In genomic region chr2:125304746-125305145, GRCm38 (mm10) we compare ENCODE assay signal across 24 mouse cellular contexts. TPM values are rescaled to one million over a fixed set of nuclear protein-coding genes. Genes with fewer than 3 reads are reported as not detected.
DNase-seq lines count a peak whose midpoint lies in the region; ATAC-seq and TF ChIP-seq lines count a peak whose summit lies in the region.
"Had no signal": no experiment of that assay in that cellular context is flagged by ENCODE, and none has a peak within 500 bp of the region (broad histone marks: within the 10 kb centered on the region; RNA-seq: fewer than 3 reads in every experiment).

No protein-coding gene starts in this region.

- no peaks in the 10 kb centered on the region for H3K79me2 ChIP-seq in myocyte (ENCODE audit: control insufficient read depth, insufficient read depth)

- intact Hi-C loops in gastrocnemius, adult 2 months (cut with DNase I): no loop called here
- intact Hi-C loops in gastrocnemius, postnatal 36 days (cut with DNase I): no loop called here

- ATAC-seq in lung, embryonic 14.5 days (ENCODE audit: insufficient read depth): no peak
- no peak for ATAC-seq in CD4-positive, CD25-positive, alpha-beta regulatory T cell, adult 4 months
- ATAC-seq: activated CD4-positive, CD25-positive, alpha-beta regulatory T cell, adult 4 months; forebrain, embryonic 16.5 days; intestine, embryonic 16.5 days had no signal

- no peak overlapping the region for H3K4me3 ChIP-seq in gastrocnemius, adult 2 months
- H3K4me3 ChIP-seq in lung, embryonic 14.5 days (ENCODE audit: low read depth, low read length): no peak overlapping the region
- H3K4me3 ChIP-seq in myocyte: no peak overlapping the region
- H3K4me3 ChIP-seq: embryonic facial prominence, embryonic 13.5 days; forebrain, embryonic 10.5 days; heart, embryonic 15.5 days; hindbrain, embryonic 15.5 days had no signal

- H3ac ChIP-seq in myocyte (ENCODE audit: control insufficient read depth, insufficient read length): no peak overlapping the region

- TF ChIP-seq POLR2A in myocyte (IDR thresholded peaks at IDR 0.05; ENCODE audit: insufficient read length, low read depth): no peak

- no peaks in the 10 kb centered on the region for H3K27me3 ChIP-seq in lung, embryonic 14.5 days (ENCODE audit: insufficient read depth, low read length)
- no peaks in the 10 kb centered on the region for H3K27me3 ChIP-seq in myocyte (ENCODE audit: control insufficient read depth, insufficient read depth, insufficient read length)
- H3K27me3 ChIP-seq: embryonic facial prominence, embryonic 13.5 days; heart, embryonic 15.5 days; hindbrain, embryonic 15.5 days; Patski had no signal

- H3K9me3 ChIP-seq in lung, embryonic 14.5 days (ENCODE audit: low read depth, low read length): no peaks in the 10 kb centered on the region
- H3K9me3 ChIP-seq: embryonic facial prominence, embryonic 13.5 days; forebrain, embryonic 10.5 days; heart, embryonic 15.5 days; hindbrain, embryonic 15.5 days had no signal

- peak overlapping the region; percentile 36; the same call in 1 of the 2 replicates for H3K27ac ChIP-seq in gastrocnemius, adult 2 months
- H3K27ac ChIP-seq in lung, embryonic 14.5 days (ENCODE audit: low read depth): no peak overlapping the region
- H3K27ac ChIP-seq: embryonic facial prominence, embryonic 13.5 days; forebrain, embryonic 10.5 days; heart, embryonic 15.5 days; hindbrain, embryonic 15.5 days had no signal

- no peak for DNase-seq in gastrocnemius, adult 2 months
- DNase-seq in gastrocnemius, postnatal 36 days: no peak
- DNase-seq in lung, embryonic 14.5 days: peak; percentile 39
- no peak for DNase-seq in lung, postnatal 36 days
- DNase-seq in Muller cell, postnatal 12 days (ENCODE audit: inconsistent ontology term): peak; percentile 20
- no peak for DNase-seq in layer of hippocampus, postnatal 10 days (ENCODE audit: low spot score in 2 of 2)
- DNase-seq: adrenal gland, adult 2 months; adrenal gland, postnatal 25 days; B cell, adult 2 months; cerebellum, adult 18-20 months; cerebellum, adult 9-11 months; cerebellum, postnatal 36 days; kidney, adult 2 months had no signal

- 82% methylated on average over 3 of the region's 3 CpGs for WGBS in lung, embryonic 14.5 days

- H3K9ac ChIP-seq in lung, embryonic 14.5 days: no peak overlapping the region
- H3K9ac ChIP-seq: embryonic facial prominence, embryonic 13.5 days; heart, embryonic 15.5 days; hindbrain, embryonic 15.5 days had no signal

- peaks cover 64% of the 10 kb centered on the region for H3K36me3 ChIP-seq in lung, embryonic 14.5 days (ENCODE audit: insufficient read depth)
- peaks cover 46% of the 10 kb centered on the region for H3K36me3 ChIP-seq in myocyte (ENCODE audit: control insufficient read depth, insufficient read depth)

- TF ChIP-seq CTCF in gastrocnemius, adult 2 months (IDR thresholded peaks at IDR 0.05): no peak
- no peak for TF ChIP-seq CTCF in lung, embryonic 14.5 days (IDR thresholded peaks at IDR 0.05; ENCODE audit: low read depth)

- H3K4me2 ChIP-seq in lung, embryonic 14.5 days: no peak overlapping the region
- H3K4me2 ChIP-seq in myocyte (ENCODE audit: low read depth): peak overlapping the region; percentile 30
- H3K4me2 ChIP-seq: embryonic facial prominence, embryonic 13.5 days; heart, embryonic 11.5 days; heart, embryonic 15.5 days; hindbrain, embryonic 15.5 days had no signal

- H3K4me1 ChIP-seq in lung, embryonic 14.5 days (ENCODE audit: insufficient read depth): no peaks in the 10 kb centered on the region
- H3K4me1 ChIP-seq: forebrain, embryonic 10.5 days; heart, embryonic 15.5 days; hindbrain, embryonic 15.5 days had no signal

TF ChIP-seq in myocyte, 11 proteins besides CTCF, POLR2A, EP300 and RAD21:
- TF ChIP-seq SRF (IDR thresholded peaks at IDR 0.05; ENCODE audit: control insufficient read depth, insufficient read length, low read depth) (no peak), REST (IDR thresholded peaks at IDR 0.05; ENCODE audit: insufficient read depth, insufficient read length) (no peak), POLR2AphosphoS2 (IDR thresholded peaks at IDR 0.05; ENCODE audit: insufficient read length, low read depth) (no peak), MYOG (IDR thresholded peaks at IDR 0.05; ENCODE audit: control insufficient read depth in 1 of 3, insufficient read depth in 1 of 3, insufficient read length in 2 of 3, low read depth in 2 of 3) (no peak), USF1 (IDR thresholded peaks at IDR 0.05; ENCODE audit: low read depth) (no peak)

RNA-seq across cellular contexts. Expression of gene Dut, which starts 57.8 kb away (rescaled TPM):
- total RNA-seq in gastrocnemius, adult 2 months (2021): 1 to 10 TPM; 7.0 to 7.3 TPM
- 1 to 10 TPM; 7.2 to 9.1 TPM for total RNA-seq in gastrocnemius, postnatal 36 days (2021)
- 197 and 198 TPM in 2 replicates for polyA plus RNA-seq in lung, embryonic 14.5 days (2014; fragmentation: Nextera tagmentation; extraction: Ambion mirVana)
- 57.1 TPM for polyA plus RNA-seq in myocyte (2012; fragmentation: generic; extraction: Trizol)
- total RNA-seq in layer of hippocampus, postnatal 10 days (2021): 10 to 100 TPM; 41.0 to 46.6 TPM
- polyA plus RNA-seq in CD4-positive, CD25-positive, alpha-beta regulatory T cell, adult 4 months (2017; shearing (Covaris generic)): 10 to 100 TPM; 40.8 to 41.1 TPM

Comparison
In these comparisons a context has a peak if more than half of its experiments do, and no peak if none do; other contexts are left out.
1. DNase-seq: peak in lung, embryonic 14.5 days (single experiment) and Muller cell, postnatal 12 days (single experiment); none in gastrocnemius, adult 2 months (single experiment), gastrocnemius, postnatal 36 days (0 of 2), lung, postnatal 36 days (single experiment) and layer of hippocampus, postnatal 10 days (0 of 2).
2. RNA of gene Dut, which starts 57.8 kb away (total RNA-seq): 41.0 to 46.6 TPM in layer of hippocampus, postnatal 10 days; 7.2 to 9.1 TPM in gastrocnemius, postnatal 36 days and 7.0 to 7.3 TPM in gastrocnemius, adult 2 months; every median in the first group is over 4 times any median in the second.